Mouse (Mus musculus) midbrain, embryonic 15.5 days (tissue): ENCODE measurements around the gene Vmn2r20. TPM values are rescaled to one million over a fixed set of nuclear protein-coding genes. Genes with fewer than 3 reads are reported as not detected.
"Not testable (repeated sequence)": the region's sequence is repeated elsewhere in the genome, so short reads cannot be mapped to it uniquely, and the experiment has no call there.

Experiments
- ATAC-seq: fragments of 200-750 bp; cut with Nextera tagmentation; replicated peaks from 2 replicates; pipeline ENCODE4 v1.8.0; 2017; ENCODE audit warnings: moderate TSS enrichment
- H3K27ac ChIP-seq: fragments of 300-500 bp; sonication (generic); 2 replicates; pipeline ENCODE4 v1.5.1; 2015; ENCODE audit warnings: mild to moderate bottlenecking, inconsistent platforms
- H3K27me3 ChIP-seq: fragments of 300-500 bp; sonication (generic); replicated peaks from 2 replicates; pipeline ENCODE4 v1.6.1; 2015; ENCODE audit warnings: inconsistent platforms
- H3K36me3 ChIP-seq: fragments of 300-500 bp; sonication (generic); replicated peaks from 2 replicates; pipeline ENCODE4 v1.6.1; 2015; ENCODE audit warnings: inconsistent platforms
- H3K4me1 ChIP-seq: fragments of 300-500 bp; sonication (generic); 2 replicates; pipeline ENCODE4 v1.6.1; 2015; ENCODE audit warnings: inconsistent platforms
- H3K4me2 ChIP-seq: fragments of 300-500 bp; sonication (generic); 2 replicates; pipeline ENCODE4 v1.6.1; 2015; ENCODE audit warnings: inconsistent platforms, mild to moderate bottlenecking, moderate library complexity
- H3K4me3 ChIP-seq: fragments of 300-500 bp; sonication (generic); 2 replicates; pipeline ENCODE4 v1.5.1; 2015; ENCODE audit warnings: mild to moderate bottlenecking, inconsistent platforms
- H3K9ac ChIP-seq: fragments of 300-500 bp; sonication (generic); 2 replicates; pipeline ENCODE4 v1.6.1; 2015; ENCODE audit warnings: mild to moderate bottlenecking, inconsistent platforms
- H3K9me3 ChIP-seq: fragments of 300-500 bp; sonication (generic); 2 replicates; pipeline ENCODE4 v1.6.1; 2016; ENCODE audit warnings: inconsistent platforms
- WGBS: fragments of 180-500 bp; shearing (Covaris S2); methylation state at CpG from one replicate; pipeline ENCODE4 v1.1.7; 2015; ENCODE audit warnings: mixed read lengths; 5-methylcytosine and 5-hydroxymethylcytosine counted together
- polyA plus RNA-seq: library from polyadenylated mRNA; unstranded; fragments of >200 nt; fragmentation: Nextera tagmentation; extraction: Ambion mirVana; gene quantifications from 2 replicates; pipeline ENCODE4 v1.2.1, GENCODE M21; 2015

Vmn2r20 gene
- polyA plus RNA-seq, result not detected in 2 replicates

DNA sequence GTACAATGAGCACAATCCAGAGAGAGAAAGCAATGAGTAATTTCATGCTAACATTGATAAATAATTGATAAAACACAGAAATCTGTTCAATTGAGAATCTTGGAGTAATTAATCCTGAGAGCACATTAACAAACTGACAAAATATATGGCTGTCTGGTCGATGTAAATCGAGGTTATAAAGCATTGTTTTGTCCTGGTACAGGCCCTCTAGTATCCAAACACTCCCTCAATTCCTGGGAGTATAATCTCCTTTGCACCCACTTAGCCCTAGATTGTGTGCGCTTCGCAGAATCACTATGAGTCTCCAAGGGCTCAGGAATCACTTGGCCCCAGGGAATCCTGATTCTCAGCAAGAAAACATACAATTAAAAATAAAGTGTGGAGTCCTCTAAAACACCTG lies at the start of gene Vmn2r20:
Gene Vmn2r20 (minus strand): TSS at position 101 of the 400 bp plus-strand sequence.
- ATAC-seq, H3K27ac ChIP-seq, H3K4me1 ChIP-seq, H3K9ac ChIP-seq, H3K36me3 ChIP-seq, H3K9me3 ChIP-seq, H3K27me3 ChIP-seq, H3K4me2 ChIP-seq, H3K4me3 ChIP-seq: not testable (repeated sequence)
- WGBS, result no CpG with 5 or more reads among the region's 4 CpGs

DNA sequence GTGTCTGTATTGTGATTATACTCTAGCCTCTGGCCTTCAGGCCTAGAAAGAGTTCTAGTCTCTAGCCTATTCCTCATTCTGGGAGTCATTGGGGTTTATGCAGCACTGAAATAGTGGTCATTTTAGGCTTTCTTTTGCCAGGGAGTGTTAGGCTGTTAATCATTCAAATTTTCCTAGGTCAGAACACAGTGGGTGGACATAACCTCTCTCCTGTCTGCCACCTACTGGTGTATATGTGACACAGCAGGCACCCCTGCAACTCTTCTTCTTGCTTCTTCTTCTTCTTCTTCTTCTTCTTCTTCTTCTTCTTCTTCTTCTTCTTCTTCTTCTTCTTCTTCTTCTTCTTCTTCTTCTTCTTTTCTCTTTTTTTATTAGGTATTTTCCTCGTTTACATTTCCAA lies 6.5 kb upstream of the Vmn2r20 start:
- H3K27me3 ChIP-seq, H3K27ac ChIP-seq, ATAC-seq, H3K4me2 ChIP-seq, H3K4me1 ChIP-seq, H3K4me3 ChIP-seq, H3K9me3 ChIP-seq, H3K9ac ChIP-seq, H3K36me3 ChIP-seq: not testable (repeated sequence)
- no CpG with 5 or more reads among the region's 1 CpGs for WGBS

DNA sequence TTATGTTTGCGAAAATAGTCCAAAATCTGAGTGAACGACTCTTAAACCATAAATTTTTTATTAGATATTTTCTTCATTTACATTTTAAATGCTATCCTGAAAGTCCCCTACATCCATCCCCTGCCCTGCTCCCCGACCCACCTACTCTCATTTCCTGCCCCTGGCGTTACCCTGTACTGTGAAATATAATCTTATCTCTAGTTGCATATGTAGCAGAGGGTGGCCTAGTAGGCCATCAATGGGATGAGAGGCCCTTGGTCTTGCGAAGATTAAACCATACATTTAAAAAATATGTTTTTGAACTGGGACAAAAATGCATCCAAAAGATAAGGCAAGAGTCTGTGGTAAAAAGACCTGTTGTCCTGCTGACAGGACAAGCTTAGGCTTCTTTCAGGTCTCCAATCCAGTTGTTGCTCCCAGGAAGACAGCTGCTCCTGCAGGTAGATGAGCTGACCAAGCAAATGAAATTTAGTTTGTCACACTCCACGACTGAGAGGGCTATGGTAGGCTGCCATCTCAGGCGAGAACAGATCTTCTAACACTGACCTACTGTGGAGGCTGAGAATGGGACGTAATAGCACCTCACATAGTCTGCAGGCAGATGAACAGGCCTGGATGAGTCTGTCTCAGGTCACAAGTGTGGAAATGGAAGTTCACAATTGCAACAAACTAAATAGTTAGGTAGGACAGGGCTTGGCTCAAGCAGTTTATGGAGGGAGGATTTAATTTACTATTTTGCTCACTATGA lies 10.8 kb downstream of the Vmn2r20 start:
- WGBS, result no CpG with 5 or more reads among the region's 8 CpGs
- not testable (repeated sequence) for H3K9me3 ChIP-seq, ATAC-seq

DNA sequence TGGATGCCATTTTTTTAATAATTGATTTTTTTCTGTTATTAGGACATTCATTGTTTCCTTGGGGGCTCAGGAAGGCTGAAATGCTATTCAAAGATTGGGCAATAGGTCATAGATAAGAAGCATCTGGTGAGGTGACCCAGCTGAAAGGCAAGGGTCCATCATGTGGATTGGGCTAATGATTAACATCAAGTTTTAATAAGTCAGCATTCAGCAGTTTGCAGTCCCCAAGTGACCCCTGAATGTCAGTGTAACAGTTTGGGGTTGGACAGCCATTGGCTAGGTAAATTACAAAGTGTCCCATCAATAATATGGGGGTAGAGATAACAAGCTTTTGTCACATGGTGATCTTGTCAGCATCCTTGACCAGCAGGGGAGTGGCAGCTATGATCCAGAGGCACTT lies 29.1 kb downstream of the Vmn2r20 start:
- H3K9me3 ChIP-seq, ATAC-seq, H3K27ac ChIP-seq, H3K27me3 ChIP-seq, H3K4me2 ChIP-seq, H3K9ac ChIP-seq, H3K36me3 ChIP-seq, H3K4me1 ChIP-seq, H3K4me3 ChIP-seq: not testable (repeated sequence)

More for the DNA sequence above, 10.8 kb downstream of the Vmn2r20 start:
- H3K27me3 ChIP-seq, H3K4me2 ChIP-seq, H3K9ac ChIP-seq, H3K4me1 ChIP-seq, H3K36me3 ChIP-seq, H3K27ac ChIP-seq, H3K4me3 ChIP-seq: not testable (repeated sequence)

DNA sequence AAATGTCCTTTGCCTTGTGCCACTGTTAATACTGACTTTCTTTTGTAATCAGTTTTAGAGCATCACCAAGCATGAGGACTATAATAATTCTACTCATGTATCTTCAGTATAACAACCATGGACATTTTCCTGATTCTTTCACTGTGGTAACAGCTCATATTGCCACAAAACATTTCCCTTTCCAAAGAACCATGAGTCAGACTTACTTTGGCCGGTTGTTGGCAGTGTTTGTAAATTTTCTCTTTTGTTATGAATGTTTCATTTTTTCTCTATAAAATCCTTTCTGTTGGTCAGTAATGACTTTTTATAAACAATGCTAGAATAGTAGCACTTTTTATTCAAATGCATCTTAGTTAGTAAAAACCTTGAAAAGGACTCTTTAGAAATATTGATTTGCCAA lies 71.8 kb downstream of the Vmn2r20 start:
- no peak overlapping the region for H3K4me2 ChIP-seq
- H3K9me3 ChIP-seq, result no peaks in the 10 kb centered on the region
- H3K27ac ChIP-seq, result no peak overlapping the region
- H3K4me3 ChIP-seq, result no peak overlapping the region
- 82% methylated on average over 1 of the region's 1 CpGs for WGBS
- no peak overlapping the region for H3K9ac ChIP-seq
- no peaks in the 10 kb centered on the region for H3K36me3 ChIP-seq
- H3K27me3 ChIP-seq, result no peaks in the 10 kb centered on the region
- H3K4me1 ChIP-seq, result no peaks in the 10 kb centered on the region
- no peak for ATAC-seq

DNA sequence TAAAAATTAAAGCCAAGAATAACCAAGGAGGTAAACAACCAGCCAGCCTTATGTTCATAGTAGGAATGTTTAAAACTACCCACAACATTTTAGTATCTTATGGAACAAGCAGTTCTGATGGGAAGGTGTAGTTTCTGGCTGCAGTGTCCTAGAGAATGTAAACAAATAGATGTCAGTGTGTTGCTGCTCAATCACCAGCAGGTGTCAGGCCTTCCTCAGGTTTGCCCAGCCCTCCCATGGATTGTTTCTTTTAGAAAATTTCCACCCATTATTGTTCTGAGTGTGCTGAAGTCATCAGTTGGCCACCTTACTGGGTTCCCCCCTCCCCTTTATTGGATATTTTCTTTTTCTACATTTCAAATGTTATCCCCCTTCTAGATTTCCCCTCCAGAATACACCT lies 77.8 kb downstream of the Vmn2r20 start:
- ATAC-seq, result 0 out of 2 replicates have a peak, but pooled peaks have one; percentile 48

DNA sequence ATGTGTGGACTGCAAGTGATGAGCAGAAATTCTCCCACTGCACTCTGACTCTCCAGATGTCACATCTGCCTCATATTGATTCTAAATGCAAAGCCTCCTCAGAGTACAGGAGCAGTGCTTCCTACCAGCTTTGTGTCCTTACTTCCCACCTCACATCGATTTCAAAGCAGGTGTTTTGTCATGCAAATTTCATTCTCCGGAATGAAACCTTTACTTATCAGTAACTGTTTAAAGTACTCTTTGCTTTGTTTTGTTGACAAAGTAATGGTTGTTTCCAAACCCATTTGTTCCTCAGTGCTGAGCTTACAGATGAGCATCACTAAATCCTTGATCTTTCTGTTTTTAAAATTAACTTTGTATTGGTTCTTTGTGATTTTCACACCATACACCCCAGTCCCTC lies 85.4 kb downstream of the Vmn2r20 start:
- H3K27ac ChIP-seq, result no peak overlapping the region
- H3K9ac ChIP-seq, result no peak overlapping the region
- no peak for ATAC-seq
- no peaks in the 10 kb centered on the region for H3K9me3 ChIP-seq
- no peaks in the 10 kb centered on the region for H3K27me3 ChIP-seq
- no peaks in the 10 kb centered on the region for H3K36me3 ChIP-seq
- no peaks in the 10 kb centered on the region for H3K4me1 ChIP-seq
- no peak overlapping the region for H3K4me3 ChIP-seq
- no peak overlapping the region for H3K4me2 ChIP-seq
- WGBS, result 29% methylated on average over 2 of the region's 2 CpGs

More for the DNA sequence above, 77.8 kb downstream of the Vmn2r20 start:
- H3K4me2 ChIP-seq, result no peak overlapping the region
- H3K9ac ChIP-seq, result no peak overlapping the region
- no peaks in the 10 kb centered on the region for H3K4me1 ChIP-seq
- H3K9me3 ChIP-seq, result no peaks in the 10 kb centered on the region
- no peak overlapping the region for H3K27ac ChIP-seq
- no peaks in the 10 kb centered on the region for H3K27me3 ChIP-seq
- no peaks in the 10 kb centered on the region for H3K36me3 ChIP-seq
- H3K4me3 ChIP-seq, result no peak overlapping the region

Other genes starting within 250 kb of the Vmn2r20 start
- gene Clec4b2, start 245.2 kb downstream of the Vmn2r20 start, polyA plus RNA-seq, result not detected in 2 replicates
- 1.2 and 1.4 TPM in 2 replicates for gene Clec4n, start 188.3 kb downstream of the Vmn2r20 start, polyA plus RNA-seq
- not detected in 2 replicates for gene Clec4d, start 156.0 kb downstream of the Vmn2r20 start, polyA plus RNA-seq
- not detected in 2 replicates for gene Clec4e, start 128.2 kb downstream of the Vmn2r20 start, polyA plus RNA-seq
- gene Vmn2r19, start 109.8 kb downstream of the Vmn2r20 start, polyA plus RNA-seq, result not detected in 2 replicates
- not detected in 2 replicates for gene Vmn2r21, start 115.3 kb upstream of the Vmn2r20 start, polyA plus RNA-seq
- gene Vmn2r22, start 232.6 kb upstream of the Vmn2r20 start, polyA plus RNA-seq, result not detected in 2 replicates